Mouse (Mus musculus) hindbrain, embryonic 12.5 days (tissue): ENCODE measurements at regions not wholly inside any gene's neighbourhood (a gene's known extent, or its start where the extent isn't known, plus 50 kb on each side); places are given as distances from the start of the nearest gene placed in this dataset.

Experiments used
- ATAC-seq: fragments of 200-750 bp; cut with Nextera tagmentation; 2 replicates; pipeline ENCODE4 v1.8.0; 2017; ENCODE audit warnings: moderate TSS enrichment; ENCODE audit not compliant: low FRiP score
- H3K27ac ChIP-seq: fragments of 300-500 bp; sonication (generic); 2 replicates; pipeline ENCODE4 v1.5.1; 2016; ENCODE audit warnings: mild to moderate bottlenecking
- H3K27me3 ChIP-seq: fragments of 300-500 bp; sonication (generic); 2 replicates; pipeline ENCODE4 v1.6.1; 2016; ENCODE audit warnings: mild to moderate bottlenecking
- H3K36me3 ChIP-seq: fragments of 300-500 bp; sonication (generic); 2 replicates; pipeline ENCODE4 v1.6.1; 2016; ENCODE audit warnings: mild to moderate bottlenecking
- H3K4me1 ChIP-seq: fragments of 300-500 bp; sonication (generic); 2 replicates; pipeline ENCODE4 v1.6.1; 2016
- H3K4me2 ChIP-seq: fragments of 300-500 bp; sonication (generic); replicated peaks from 2 replicates; pipeline ENCODE4 v1.6.1; 2016; ENCODE audit warnings: mild to moderate bottlenecking
- H3K4me3 ChIP-seq: fragments of 300-500 bp; sonication (generic); 2 replicates; pipeline ENCODE4 v1.5.1; 2016; ENCODE audit warnings: mild to moderate bottlenecking
- H3K9ac ChIP-seq: fragments of 300-500 bp; sonication (generic); 2 replicates; pipeline ENCODE4 v1.6.1; 2016; ENCODE audit warnings: mild to moderate bottlenecking, moderate library complexity
- H3K9me3 ChIP-seq: fragments of 300-500 bp; sonication (generic); replicated peaks from 2 replicates; pipeline ENCODE4 v1.6.1; 2016; ENCODE audit warnings: mild to moderate bottlenecking
- WGBS: fragments of 180-500 bp; shearing (Covaris S2); methylation state at CpG from one replicate; pipeline ENCODE4 v1.1.7; 2016; 5-methylcytosine and 5-hydroxymethylcytosine counted together

DNA sequence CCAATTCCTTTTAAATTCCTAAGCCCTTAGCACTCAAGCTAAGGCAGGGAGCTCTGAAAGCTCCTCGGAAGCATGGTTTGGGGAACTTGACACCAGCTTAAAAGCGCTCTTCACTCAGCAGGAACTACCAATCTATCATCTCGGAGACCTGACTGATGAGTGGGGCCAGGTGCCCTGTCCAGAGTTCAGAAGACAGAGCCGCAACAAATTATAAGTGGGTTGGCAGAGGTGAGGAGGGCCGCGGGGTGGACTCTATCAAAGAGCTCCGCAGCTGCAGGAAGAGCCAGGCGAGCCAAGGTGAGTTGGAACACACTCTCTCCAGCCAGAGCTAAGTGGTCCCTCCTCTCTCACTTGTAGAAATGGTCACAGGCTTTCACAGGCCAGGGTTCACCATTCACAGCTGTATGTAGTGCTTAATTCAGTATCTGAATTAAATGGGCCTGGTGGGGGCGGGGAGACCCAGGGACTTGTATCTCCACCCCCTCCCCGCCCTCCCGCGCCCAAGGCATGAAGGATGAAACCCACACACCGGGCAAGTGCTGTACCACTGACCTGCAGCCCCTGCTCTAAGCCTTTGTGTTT is 180.8 kb downstream of the Stim2 start:
- no peak for ATAC-seq
- WGBS = 48% methylated on average over 13 of the region's 13 CpGs
- Histone ChIP-seq H3K27me3 (no peaks in the 10 kb centered on the region), H3K9me3 (no peaks in the 10 kb centered on the region), H3K27ac (peak overlapping the region; percentile 8; the same call in 1 of the 2 replicates), H3K4me2 (no peak overlapping the region), H3K4me1 (peaks cover 28% of the 10 kb centered on the region), H3K4me3 (no peak overlapping the region), H3K36me3 (no peaks in the 10 kb centered on the region), H3K9ac (no peak overlapping the region)

- Histone ChIP-seq H3K27me3 (no peaks in the 10 kb centered on the region), H3K36me3 (no peaks in the 10 kb centered on the region), H3K9ac (no peak overlapping the region), H3K4me3 (no peak overlapping the region), H3K4me1 (peaks cover 28% of the 10 kb centered on the region), H3K27ac (peak overlapping the region; percentile 77), H3K4me2 (no peak overlapping the region), H3K9me3 (no peaks in the 10 kb centered on the region)
- ATAC-seq = 0 out of 2 replicates have a peak, but pooled peaks have one; percentile 39
- 20% methylated on average over 2 of the region's 2 CpGs for WGBS
Observed at GRCm38 (mm10) chr5:54180192-54180611, 181.9 kb downstream of the Stim2 start.

DNA sequence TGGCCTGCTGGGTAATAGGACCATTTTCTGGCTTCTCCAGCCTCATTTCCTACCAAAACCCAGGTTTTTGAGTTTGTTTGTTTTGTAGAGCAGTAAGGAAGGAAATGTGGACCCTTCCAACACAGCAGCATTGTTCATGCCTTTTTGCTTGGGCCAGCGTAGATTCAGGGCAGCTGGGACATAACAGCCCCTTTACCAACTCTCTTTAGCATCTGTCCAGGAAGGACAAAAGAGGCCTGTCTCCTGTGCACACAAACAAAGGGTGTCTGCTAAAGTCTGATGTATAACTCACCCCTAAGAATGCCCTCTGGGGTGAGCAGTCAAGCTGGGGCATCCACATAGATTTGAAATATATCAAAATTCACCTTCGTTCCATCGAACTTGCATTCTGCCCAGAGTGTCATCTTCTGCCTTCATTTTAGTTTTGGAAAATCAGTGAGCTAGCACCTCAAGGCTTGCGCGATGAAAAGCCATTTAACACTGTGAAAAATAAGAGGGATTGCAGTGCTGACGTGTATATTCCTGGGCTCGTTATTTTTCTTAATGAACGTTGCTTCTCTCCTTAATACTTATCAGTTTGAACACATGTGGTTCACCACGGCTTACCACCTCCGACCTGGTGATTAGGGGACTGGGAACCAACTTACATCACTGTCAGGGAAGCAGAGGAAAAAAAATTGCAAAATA is 182.5 kb downstream of the Stim2 start:
- no peaks in the 10 kb centered on the region for H3K27me3 ChIP-seq
- H3K27ac ChIP-seq = peak overlapping the region; percentile 77
- no peaks in the 10 kb centered on the region for H3K36me3 ChIP-seq
- peaks cover 28% of the 10 kb centered on the region for H3K4me1 ChIP-seq
- peak; percentile 48 for ATAC-seq
- H3K9ac ChIP-seq = no peak overlapping the region
- peak overlapping the region; percentile 40 for H3K4me2 ChIP-seq
- 38% methylated on average over 10 of the region's 10 CpGs for WGBS
- H3K9me3 ChIP-seq = no peaks in the 10 kb centered on the region
- H3K4me3 ChIP-seq = peak overlapping the region; percentile 18; the same call in 1 of the 2 replicates

GRCm38 (mm10) chr5:54181327-54181863 is 183.1 kb downstream of the Stim2 start:
- H3K9ac ChIP-seq = no peak overlapping the region
- no peaks in the 10 kb centered on the region for H3K9me3 ChIP-seq
- H3K4me2 ChIP-seq = peak overlapping the region; percentile 40
- no peaks in the 10 kb centered on the region for H3K27me3 ChIP-seq
- H3K36me3 ChIP-seq = no peaks in the 10 kb centered on the region
- peaks cover 29% of the 10 kb centered on the region for H3K4me1 ChIP-seq
- WGBS = 20% methylated on average over 13 of the region's 13 CpGs
- H3K27ac ChIP-seq = peak overlapping the region; percentile 77
- peak; percentile 75 for ATAC-seq
- peak overlapping the region; percentile 18; the same call in 1 of the 2 replicates for H3K4me3 ChIP-seq

GRCm38 (mm10) chr5:54182754-54183153 is 184.5 kb downstream of the Stim2 start:
- 92% methylated on average over 4 of the region's 4 CpGs for WGBS
- H3K9ac ChIP-seq = no peak overlapping the region
- H3K4me1 ChIP-seq = peaks cover 30% of the 10 kb centered on the region
- no peak overlapping the region for H3K27ac ChIP-seq
- no peaks in the 10 kb centered on the region for H3K9me3 ChIP-seq
- H3K36me3 ChIP-seq = no peaks in the 10 kb centered on the region
- H3K4me2 ChIP-seq = no peak overlapping the region
- H3K27me3 ChIP-seq = no peaks in the 10 kb centered on the region
- no peak for ATAC-seq
- no peak overlapping the region for H3K4me3 ChIP-seq

- ATAC-seq = no peak
- Histone ChIP-seq H3K27ac (0 out of 2 replicates have a peak overlapping the region, but pooled peaks have one; percentile 7), H3K27me3 (no peaks in the 10 kb centered on the region), H3K4me1 (peaks cover 14% of the 10 kb centered on the region), H3K36me3 (no peaks in the 10 kb centered on the region), H3K9me3 (no peaks in the 10 kb centered on the region), H3K9ac (no peak overlapping the region), H3K4me2 (no peak overlapping the region), H3K4me3 (no peak overlapping the region)
- WGBS = 61% methylated on average over 4 of the region's 4 CpGs
Observed at GRCm38 (mm10) chr5:54185662-54186061, 187.4 kb downstream of the Stim2 start.

DNA sequence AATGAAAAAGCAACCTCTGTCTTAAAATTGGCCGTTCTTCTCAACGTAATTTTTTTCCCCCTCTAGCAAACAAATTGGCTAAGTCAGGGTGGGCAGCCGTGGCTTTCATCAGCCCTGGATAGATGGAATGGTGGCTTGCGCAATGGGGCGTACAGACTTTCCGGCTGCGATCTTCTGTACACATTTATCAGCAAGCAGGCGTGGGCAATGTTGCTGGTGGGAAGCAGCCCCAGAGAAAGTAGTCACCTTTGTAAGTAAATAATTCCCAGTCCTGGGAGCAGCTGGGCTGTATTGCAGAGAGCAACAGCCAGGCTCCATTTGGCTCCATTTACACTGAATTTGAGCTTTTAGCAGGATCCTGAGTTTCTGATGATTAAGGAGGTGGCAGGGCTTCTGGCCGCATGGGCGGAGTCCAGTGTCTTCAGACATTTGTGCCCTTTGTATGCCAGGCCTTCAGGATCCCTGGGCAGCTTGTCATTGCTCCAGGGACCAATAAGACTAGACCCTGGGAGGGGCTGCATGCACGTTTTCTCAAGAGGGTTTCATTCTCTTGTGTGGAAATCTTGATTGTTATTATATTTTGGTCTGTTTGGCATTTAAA is 187.9 kb downstream of the Stim2 start:
- Histone ChIP-seq H3K27me3 (no peaks in the 10 kb centered on the region), H3K9ac (no peak overlapping the region), H3K36me3 (no peaks in the 10 kb centered on the region), H3K4me3 (no peak overlapping the region), H3K4me1 (peaks cover 10% of the 10 kb centered on the region), H3K27ac (peak overlapping the region; percentile 44), H3K4me2 (no peak overlapping the region), H3K9me3 (no peaks in the 10 kb centered on the region)
- WGBS = 74% methylated on average over 11 of the region's 11 CpGs
- 0 out of 2 replicates have a peak, but pooled peaks have one; percentile 38 for ATAC-seq

DNA sequence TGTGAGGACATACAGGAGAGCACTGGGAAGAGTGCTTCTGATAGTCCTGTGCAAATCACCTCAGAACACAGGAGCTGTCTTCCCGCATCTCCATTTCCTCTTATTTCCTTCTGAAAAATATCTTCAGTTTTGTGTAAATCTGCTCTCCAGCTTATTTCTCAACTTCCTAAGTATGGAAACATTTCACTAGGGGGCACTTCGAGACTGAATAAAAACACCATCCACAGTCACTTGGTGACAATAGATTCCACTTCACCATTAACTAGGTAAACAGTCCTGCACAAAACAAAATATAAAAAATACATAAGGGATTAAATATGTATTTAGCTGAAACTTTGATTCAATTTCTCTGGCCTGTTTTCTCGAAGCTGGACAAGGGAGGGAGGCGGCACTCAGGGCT is 193.4 kb downstream of the Stim2 start:
- Histone ChIP-seq H3K36me3 (no peaks in the 10 kb centered on the region), H3K27me3 (no peaks in the 10 kb centered on the region), H3K27ac (no peak overlapping the region), H3K4me1 (no peaks in the 10 kb centered on the region), H3K9me3 (no peaks in the 10 kb centered on the region), H3K4me2 (no peak overlapping the region), H3K9ac (no peak overlapping the region), H3K4me3 (no peak overlapping the region)
- ATAC-seq = no peak
- WGBS = 81% methylated on average over 4 of the region's 4 CpGs

DNA sequence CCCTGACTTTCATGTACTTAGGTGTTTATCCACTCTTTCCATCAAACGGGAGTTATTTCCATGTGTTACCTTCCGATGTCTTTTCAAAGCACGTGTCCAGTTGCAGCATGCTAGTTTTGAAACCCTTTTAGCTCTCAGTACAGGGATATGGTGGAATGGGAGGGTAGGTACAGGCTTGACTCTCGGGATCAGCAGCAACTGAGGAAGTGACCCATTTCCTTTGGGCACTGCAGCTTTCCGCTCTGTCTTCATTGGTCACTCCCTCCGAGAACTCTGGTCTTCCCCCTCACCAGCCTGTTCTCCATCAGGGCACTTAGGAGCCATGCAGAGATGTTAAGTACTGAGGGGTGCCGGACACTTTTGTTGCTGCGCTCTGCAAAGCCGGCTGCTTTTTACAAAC is 196.5 kb downstream of the Stim2 start:
- Histone ChIP-seq H3K9me3 (no peaks in the 10 kb centered on the region), H3K36me3 (no peaks in the 10 kb centered on the region), H3K27me3 (no peaks in the 10 kb centered on the region), H3K4me1 (no peaks in the 10 kb centered on the region), H3K4me2 (no peak overlapping the region), H3K9ac (no peak overlapping the region), H3K4me3 (no peak overlapping the region), H3K27ac (no peak overlapping the region)
- no peak for ATAC-seq
- 83% methylated on average over 9 of the region's 9 CpGs for WGBS

DNA sequence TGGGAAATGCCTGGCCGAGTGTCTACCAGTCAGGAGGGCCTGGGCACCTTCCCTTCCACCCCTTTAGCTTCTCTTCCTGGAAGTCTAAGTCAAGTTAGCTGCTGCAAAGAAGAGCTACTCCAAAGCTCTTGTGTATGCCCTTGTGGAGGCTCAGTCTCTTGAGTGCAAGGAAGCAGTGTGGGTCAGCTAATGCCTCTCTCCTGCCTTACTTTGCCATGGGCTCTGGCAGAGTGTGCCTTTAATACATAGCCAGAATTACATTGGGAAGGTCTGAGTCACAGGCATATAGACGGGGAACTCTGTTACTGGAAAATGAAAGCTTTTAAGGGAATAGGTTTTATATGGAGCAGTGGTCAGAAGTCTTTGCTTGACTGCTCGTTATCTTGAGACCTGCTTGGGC is 201.7 kb downstream of the Stim2 start:
- H3K4me2 ChIP-seq = no peak overlapping the region
- H3K27me3 ChIP-seq = no peaks in the 10 kb centered on the region
- no peaks in the 10 kb centered on the region for H3K9me3 ChIP-seq
- H3K4me3 ChIP-seq = no peak overlapping the region
- H3K36me3 ChIP-seq = no peaks in the 10 kb centered on the region
- no peak overlapping the region for H3K27ac ChIP-seq
- no peak for ATAC-seq
- H3K4me1 ChIP-seq = no peaks in the 10 kb centered on the region
- no peak overlapping the region for H3K9ac ChIP-seq
- 76% methylated on average over 3 of the region's 3 CpGs for WGBS

DNA sequence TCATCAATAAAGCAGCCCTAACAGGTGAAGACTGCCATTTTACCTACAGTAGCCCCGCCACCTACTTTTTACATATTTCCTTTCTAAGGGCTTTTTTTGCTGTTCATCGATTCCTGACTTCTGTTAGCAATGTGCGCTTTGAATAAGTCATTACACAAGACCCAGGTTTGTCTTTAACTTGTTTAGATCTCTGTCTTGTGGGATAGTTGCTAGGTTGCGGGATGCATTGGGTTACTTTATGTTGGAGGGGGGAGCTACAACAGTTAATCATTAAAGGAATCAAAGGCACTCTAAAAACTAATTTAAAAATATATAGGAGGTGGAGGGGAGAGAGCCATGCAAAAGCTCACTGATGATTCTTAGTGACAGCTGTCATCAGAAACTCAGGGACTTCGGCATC is 202.3 kb downstream of the Stim2 start:
- no peaks in the 10 kb centered on the region for H3K9me3 ChIP-seq
- 88% methylated on average over 5 of the region's 5 CpGs for WGBS
- H3K4me2 ChIP-seq = no peak overlapping the region
- no peak overlapping the region for H3K27ac ChIP-seq
- ATAC-seq = no peak
- H3K4me1 ChIP-seq = no peaks in the 10 kb centered on the region
- no peaks in the 10 kb centered on the region for H3K27me3 ChIP-seq
- H3K9ac ChIP-seq = no peak overlapping the region
- H3K4me3 ChIP-seq = no peak overlapping the region
- H3K36me3 ChIP-seq = no peaks in the 10 kb centered on the region

- no peak for ATAC-seq
- no peaks in the 10 kb centered on the region for H3K36me3 ChIP-seq
- H3K27me3 ChIP-seq = no peaks in the 10 kb centered on the region
Observed at GRCm38 (mm10) chr5:54211457-54211856, 213.2 kb downstream of the Stim2 start.

More at GRCm38 (mm10) chr5:54211457-54211856, 213.2 kb downstream of the Stim2 start:
- Histone ChIP-seq H3K9me3 (no peaks in the 10 kb centered on the region), H3K4me1 (no peaks in the 10 kb centered on the region), H3K27ac (no peak overlapping the region), H3K4me3 (no peak overlapping the region), H3K9ac (no peak overlapping the region), H3K4me2 (no peak overlapping the region)
